Mouse (Mus musculus) gastrocnemius, adult 2 months (tissue): ENCODE results near the gene Grap2. TPM values are rescaled to one million over a fixed set of nuclear protein-coding genes. Genes with fewer than 3 reads are reported as not detected.

Experiments
- DNase-seq: peaks from one replicate; pipeline ENCODE4 v3.0.0; 2022
- H3K27ac ChIP-seq: fragments of 200-600 bp; 2 replicates; pipeline ENCODE4 v1.8.1; 2022; ENCODE audit warnings: mild to moderate bottlenecking
- H3K4me3 ChIP-seq: fragments of 200-600 bp; 2 replicates; pipeline ENCODE4 v1.8.1; 2022; ENCODE audit warnings: mild to moderate bottlenecking, moderate library complexity
- CTCF ChIP-seq: fragments of 200-600 bp; IDR thresholded peaks from 2 replicates; pipeline ENCODE4 v1.8.1; 2022; ENCODE audit warnings: antibody characterized with exemption, mild to moderate bottlenecking, moderate library complexity
- intact Hi-C: fragments of 180-260 bp; cut with DNase I; formaldehyde crosslinking; loops from one replicate; pipeline ENCODE4 v1.15.1; 2025
- total RNA-seq, 2 experiments: library from RNA; stranded (reverse); gene quantifications; 2 replicates each; pipeline ENCODE4 v1.2.3; 2021

Grap2 gene
- total RNA-seq, 2 experiments from 2014 or later = 0.31 TPM; not detected in 1

- H3K4me3 ChIP-seq = no peak overlapping the region
- no peak for TF ChIP-seq CTCF
- intact Hi-C loops = no loop called here
- no peak for DNase-seq
- H3K27ac ChIP-seq = no peak overlapping the region
Observed at GRCm38 (mm10) chr15:80615636-80616383, 43.4 kb downstream of the Grap2 start.

GRCm38 (mm10) chr15:80617839-80618238 lies 45.4 kb downstream of the Grap2 start:
- intact Hi-C loops = no loop called here
- H3K27ac ChIP-seq = no peak overlapping the region
- peak; percentile 20; the same call in 1 of the 2 replicates for TF ChIP-seq CTCF
- no peak for DNase-seq
- H3K4me3 ChIP-seq = no peak overlapping the region

- DNase-seq = no peak
- Histone ChIP-seq H3K27ac (no peak overlapping the region), H3K4me3 (no peak overlapping the region)
- intact Hi-C loops = no loop called here
- TF ChIP-seq CTCF = no peak
Observed at GRCm38 (mm10) chr15:80619166-80619565, 46.8 kb downstream of the Grap2 start.

- no peak for TF ChIP-seq CTCF
- intact Hi-C loops = no loop called here
- no peak overlapping the region for H3K27ac ChIP-seq
- H3K4me3 ChIP-seq = no peak overlapping the region
- DNase-seq = no peak
Observed at GRCm38 (mm10) chr15:80619786-80620185, 47.4 kb downstream of the Grap2 start.

- DNase-seq = no peak
- intact Hi-C loops = no loop called here
- H3K27ac ChIP-seq = no peak overlapping the region
- no peak overlapping the region for H3K4me3 ChIP-seq
- TF ChIP-seq CTCF = no peak
Observed at GRCm38 (mm10) chr15:80620371-80620770, 48.0 kb downstream of the Grap2 start.

- H3K27ac ChIP-seq = no peak overlapping the region
- no peak overlapping the region for H3K4me3 ChIP-seq
- DNase-seq = no peak
- TF ChIP-seq CTCF = no peak
- intact Hi-C loops = no loop called here
Observed at GRCm38 (mm10) chr15:80623171-80623837, 50.9 kb downstream of the Grap2 start.

GRCm38 (mm10) chr15:80626472-80626871 lies 54.1 kb downstream of the Grap2 start:
- TF ChIP-seq CTCF = no peak
- no peak for DNase-seq
- Histone ChIP-seq H3K4me3 (no peak overlapping the region), H3K27ac (no peak overlapping the region)
- intact Hi-C loops = no loop called here

GRCm38 (mm10) chr15:80630147-80630546 lies 57.8 kb downstream of the Grap2 start:
- H3K4me3 ChIP-seq = no peak overlapping the region
- no peak for DNase-seq
- no peak overlapping the region for H3K27ac ChIP-seq
- no peak for TF ChIP-seq CTCF
- intact Hi-C loops = loop anchor here (5.0 kb wide), 1 partner anchor 62 kb away; no protein-coding TSS in a partner anchor

GRCm38 (mm10) chr15:80630711-80631110 lies 58.3 kb downstream of the Grap2 start:
- no peak for TF ChIP-seq CTCF
- no peak for DNase-seq
- intact Hi-C loops = loop anchor here (5.0 kb wide), 1 partner anchor 62 kb away; no protein-coding TSS in a partner anchor
- Histone ChIP-seq H3K4me3 (no peak overlapping the region), H3K27ac (no peak overlapping the region)

GRCm38 (mm10) chr15:80631311-80631710 lies 58.9 kb downstream of the Grap2 start:
- no peak overlapping the region for H3K4me3 ChIP-seq
- intact Hi-C loops = loop anchor here (5.0 kb wide), 1 partner anchor 61 kb away; no protein-coding TSS in a partner anchor
- no peak for TF ChIP-seq CTCF
- DNase-seq = no peak
- no peak overlapping the region for H3K27ac ChIP-seq

GRCm38 (mm10) chr15:80632280-80632893 lies 60.0 kb downstream of the Grap2 start:
- TF ChIP-seq CTCF = no peak
- H3K4me3 ChIP-seq = no peak overlapping the region
- no peak for DNase-seq
- H3K27ac ChIP-seq = no peak overlapping the region
- intact Hi-C loops = loop anchor here (5.0 kb wide), 1 partner anchor 60 kb away; no protein-coding TSS in a partner anchor

GRCm38 (mm10) chr15:80634391-80635193 lies 62.2 kb downstream of the Grap2 start:
- Histone ChIP-seq H3K27ac (no peak overlapping the region), H3K4me3 (no peak overlapping the region)
- DNase-seq = no peak
- peak; percentile 63 for TF ChIP-seq CTCF
- intact Hi-C loops = loop anchor here (5.0 kb wide), 1 partner anchor 58 kb away; no protein-coding TSS in a partner anchor
